Mouse (Mus musculus): ENCODE data around the gene Nudt22.

GRCm38 (mm10) chr19:7041171-7041570 is 45.3 kb upstream of the Nudt22 start:
- TF ChIP-seq CTCF (IDR thresholded peaks at IDR 0.05; ENCODE audit: control insufficient read depth, insufficient read depth, insufficient read length) (no peak), FOSL1 (IDR thresholded peaks at IDR 0.05; ENCODE audit: insufficient read depth, low read length, poor library complexity, severe bottlenecking) (no peak), USF1 (IDR thresholded peaks at IDR 0.05; ENCODE audit: low read depth) (no peak), MYOG (IDR thresholded peaks at IDR 0.05; ENCODE audit: control insufficient read depth, extremely low read depth, insufficient read length) (no peak), MAX (IDR thresholded peaks at IDR 0.05) (no peak), CEBPB (IDR thresholded peaks at IDR 0.05; ENCODE audit: low read depth) (no peak), MYOD1 (IDR thresholded peaks at IDR 0.05; ENCODE audit: control insufficient read depth, insufficient read length, low read depth) (no peak)

Data from C2C12 (cell line).